Mouse (Mus musculus) limb, embryonic 14.5 days (tissue): Measurements from ENCODE around the gene Wap. TPM values are rescaled to one million over a fixed set of nuclear protein-coding genes. Genes with fewer than 3 reads are reported as not detected.
A peak's percentile ranks its signal among the peaks of the same experiment; 100 is the strongest.
"Not testable (repeated sequence)": the region's sequence is repeated elsewhere in the genome, so short reads cannot be mapped to it uniquely, and the experiment has no call there.

Source experiments
- ATAC-seq: fragments of 200-750 bp; cut with Nextera tagmentation; 2 replicates; pipeline ENCODE4 v1.8.0; 2017; ENCODE audit warnings: low read depth, moderate number of reproducible peaks, moderate TSS enrichment; ENCODE audit not compliant: low FRiP score
- DNase-seq: peaks from one replicate; pipeline ENCODE4 v3.0.0-alpha.2; 2015; ENCODE audit warnings: low spot score
- H3K27ac ChIP-seq: fragments of 300-500 bp; sonication (generic); replicated peaks from 2 replicates; pipeline ENCODE4 v1.5.1; 2014; ENCODE audit warnings: low read depth, mild to moderate bottlenecking, low read length, moderate library complexity, mixed read lengths
- H3K27me3 ChIP-seq: fragments of 300-500 bp; sonication (generic); 2 replicates; pipeline ENCODE4 v1.6.1; 2014; ENCODE audit warnings: low read length, mixed read lengths; ENCODE audit not compliant: control insufficient read depth, insufficient read depth
- H3K36me3 ChIP-seq: fragments of 300-500 bp; sonication (generic); 2 replicates; pipeline ENCODE4 v1.6.1; 2014; ENCODE audit warnings: mild to moderate bottlenecking, low read length, moderate library complexity, mixed read lengths; ENCODE audit not compliant: control insufficient read depth, insufficient read depth
- H3K4me1 ChIP-seq: fragments of 300-500 bp; sonication (generic); 2 replicates; pipeline ENCODE4 v1.6.1; 2014; ENCODE audit warnings: antibody characterized with exemption, low read length, mixed read lengths; ENCODE audit not compliant: control insufficient read depth, insufficient read depth
- H3K4me2 ChIP-seq: fragments of 300-500 bp; sonication (generic); replicated peaks from 2 replicates; pipeline ENCODE4 v1.6.1; 2014; ENCODE audit warnings: low read depth, mild to moderate bottlenecking, low read length, moderate library complexity; ENCODE audit not compliant: severe bottlenecking
- H3K4me3 ChIP-seq: fragments of 300-500 bp; sonication (generic); replicated peaks from 2 replicates; pipeline ENCODE4 v1.5.1; 2014; ENCODE audit warnings: low read length
- H3K9ac ChIP-seq: fragments of 300-500 bp; sonication (generic); 2 replicates; pipeline ENCODE4 v1.6.1; 2014; ENCODE audit warnings: mild to moderate bottlenecking, low read depth, low read length, moderate library complexity; ENCODE audit not compliant: severe bottlenecking
- H3K9me3 ChIP-seq: fragments of 300-500 bp; sonication (generic); 2 replicates; pipeline ENCODE4 v1.6.1; 2016; ENCODE audit warnings: low read length; ENCODE audit not compliant: control insufficient read depth
- POLR2A ChIP-seq: fragments of 200-500 bp; IDR thresholded peaks from 2 replicates; pipeline ENCODE4 v1.8.0; 2012; ENCODE audit warnings: inconsistent platforms, mild to moderate bottlenecking, moderate library complexity, borderline replicate concordance; ENCODE audit not compliant: insufficient read depth, insufficient read length; ENCODE audit errors: extremely low read depth
- WGBS: fragments of 180-500 bp; shearing (Covaris S2); extraction: QIAGEN DNeasy Blood & Tissue Kit; methylation state at CpG from one replicate; pipeline ENCODE4 v1.1.7; 2014; 5-methylcytosine and 5-hydroxymethylcytosine counted together
- polyA plus RNA-seq, 2 experiments: library from polyadenylated mRNA; depleted of rRNA in 1 of 2; stranded (reverse) in 1 of 2; unstranded in 1 of 2; fragments of >200 nt; fragmentation: Nextera tagmentation in 1 of 2; extraction: Ambion mirVana in 1 of 2; gene quantifications; 2 replicates each; pipeline versions ENCODE4 v1.2.1 to v1.2.3; 2012 to 2014

Gene Wap
- polyA plus RNA-seq, 2 experiments, result not detected

DNA sequence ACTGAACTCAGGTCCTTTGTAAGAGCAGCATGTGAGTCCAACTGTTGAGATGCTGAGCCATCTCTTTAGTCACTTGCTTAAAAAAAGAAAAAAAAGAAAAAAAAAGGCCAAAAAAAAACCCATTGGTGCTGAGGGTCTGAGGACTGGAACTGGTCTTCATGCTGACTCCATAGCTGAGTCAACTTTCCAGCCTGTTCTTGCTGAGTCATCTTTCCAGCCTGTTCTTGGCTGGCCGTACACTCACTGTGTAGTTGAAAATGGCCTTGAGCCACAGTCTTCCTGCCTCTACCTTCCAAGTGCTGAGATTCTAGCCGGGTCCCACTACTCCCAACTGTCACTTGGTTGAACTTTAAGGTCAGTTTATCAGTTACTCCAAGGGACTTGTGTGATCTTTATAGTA is 28.2 kb upstream of the Wap start:
- Histone ChIP-seq H3K27ac (no peak overlapping the region), H3K36me3 (no peaks in the 10 kb centered on the region), H3K4me2 (no peak overlapping the region), H3K4me1 (no peaks in the 10 kb centered on the region), H3K9ac (no peak overlapping the region), H3K4me3 (no peak overlapping the region), H3K27me3 (no peaks in the 10 kb centered on the region), H3K9me3 (no peaks in the 10 kb centered on the region)
- DNase-seq (no peak), ATAC-seq (no peak)
- TF ChIP-seq POLR2A, result no peak
- 82% methylated on average over 2 of the region's 2 CpGs for WGBS

DNA sequence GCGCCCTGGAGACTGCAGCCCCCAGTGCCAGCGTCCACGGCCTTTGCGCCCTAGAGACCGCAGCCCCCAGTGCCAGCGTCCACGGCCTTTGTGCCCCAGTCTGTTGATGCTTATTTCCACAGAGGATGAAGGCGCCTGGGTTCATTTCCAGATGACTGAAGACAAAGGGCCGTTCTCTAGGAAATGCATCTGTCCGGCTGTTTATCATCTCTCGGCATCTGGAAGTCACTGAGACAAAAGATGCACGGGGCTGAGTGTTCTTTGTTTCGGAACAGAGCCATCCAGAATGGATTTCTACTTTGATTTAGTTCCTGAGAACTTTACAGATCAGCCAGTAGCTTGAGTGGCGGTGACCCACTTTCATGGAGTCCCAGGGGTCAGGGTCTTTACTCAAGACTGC is 22.8 kb upstream of the Wap start:
- no peak for TF ChIP-seq POLR2A
- WGBS, result 81% methylated on average over 14 of the region's 14 CpGs
- DNase-seq, result no peak
- Histone ChIP-seq H3K36me3 (no peaks in the 10 kb centered on the region), H3K4me2 (no peak overlapping the region), H3K27me3 (no peaks in the 10 kb centered on the region), H3K27ac (no peak overlapping the region), H3K4me3 (no peak overlapping the region), H3K4me1 (no peaks in the 10 kb centered on the region), H3K9me3 (no peaks in the 10 kb centered on the region), H3K9ac (no peak overlapping the region)
- ATAC-seq, result no peak

DNA sequence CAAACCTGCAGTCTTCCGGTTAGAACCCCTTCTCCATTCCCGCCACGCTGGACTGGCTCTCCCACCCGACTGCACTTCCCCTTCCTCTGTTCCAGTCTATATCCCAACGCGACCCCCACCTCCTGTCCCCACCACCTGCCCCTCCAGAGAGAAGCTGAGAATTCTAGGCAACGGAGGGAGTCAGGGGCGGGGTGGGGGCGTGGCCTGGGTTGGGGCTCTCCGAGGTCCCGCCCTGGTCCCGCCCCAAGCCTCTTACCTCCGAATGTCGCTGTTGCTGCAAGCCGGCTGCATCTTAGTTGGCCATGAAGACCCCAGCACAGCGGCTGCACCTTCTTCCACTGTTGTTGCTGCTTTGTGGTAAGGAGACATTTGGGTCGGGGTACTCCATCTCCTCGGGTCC is 19.8 kb upstream of the Wap start, which contains the start of gene Ramp3:
TSS of gene Ramp3 (plus strand) at position 251 of the 400 bp plus-strand sequence.
- no peak for TF ChIP-seq POLR2A
- ATAC-seq, result peak; percentile 82
- Histone ChIP-seq H3K4me2 (peak within 1 kb of the TSS; percentile 70), H3K4me1 (no peaks in the 10 kb centered on the region), H3K9me3 (no peaks in the 10 kb centered on the region), H3K36me3 (no peaks in the 10 kb centered on the region), H3K27ac (no peak within 1 kb of the TSS), H3K27me3 (no peaks in the 10 kb centered on the region), H3K4me3 (peak within 1 kb of the TSS; percentile 33), H3K9ac (peak within 1 kb of the TSS; percentile 45)
- WGBS, result under 1% methylated on average over 18 of the region's 18 CpGs
- peak; percentile 74 for DNase-seq

DNA sequence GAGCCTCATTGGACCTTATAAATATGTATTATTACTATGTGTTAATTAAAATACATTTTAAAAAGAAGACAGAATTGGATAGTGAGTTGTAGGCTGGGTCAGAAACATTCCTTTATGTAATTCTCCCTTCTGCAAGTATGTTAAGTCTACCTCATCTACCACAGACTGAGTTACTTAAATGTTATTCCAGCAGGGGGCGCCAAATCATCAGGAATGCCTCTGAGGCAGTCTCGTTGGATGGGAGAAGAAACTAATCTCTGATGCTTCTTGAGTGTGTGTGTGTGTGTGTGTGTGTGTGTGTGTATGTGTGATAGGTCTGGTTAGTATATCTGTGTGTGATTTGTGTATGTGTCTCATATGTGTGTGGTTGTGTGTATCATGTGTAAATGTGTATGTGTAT is 16.5 kb upstream of the Wap start:
- ATAC-seq (peak; percentile 77; the same call in 1 of the 2 replicates), DNase-seq (peak; percentile 89)
- Histone ChIP-seq H3K4me1 (no peaks in the 10 kb centered on the region), H3K36me3 (no peaks in the 10 kb centered on the region), H3K9me3 (no peaks in the 10 kb centered on the region), H3K4me2 (no peak overlapping the region), H3K27me3 (no peaks in the 10 kb centered on the region), H3K4me3 (no peak overlapping the region), H3K27ac (no peak overlapping the region), H3K9ac (no peak overlapping the region)
- no peak for TF ChIP-seq POLR2A
- 4% methylated on average over 2 of the region's 2 CpGs for WGBS

DNA sequence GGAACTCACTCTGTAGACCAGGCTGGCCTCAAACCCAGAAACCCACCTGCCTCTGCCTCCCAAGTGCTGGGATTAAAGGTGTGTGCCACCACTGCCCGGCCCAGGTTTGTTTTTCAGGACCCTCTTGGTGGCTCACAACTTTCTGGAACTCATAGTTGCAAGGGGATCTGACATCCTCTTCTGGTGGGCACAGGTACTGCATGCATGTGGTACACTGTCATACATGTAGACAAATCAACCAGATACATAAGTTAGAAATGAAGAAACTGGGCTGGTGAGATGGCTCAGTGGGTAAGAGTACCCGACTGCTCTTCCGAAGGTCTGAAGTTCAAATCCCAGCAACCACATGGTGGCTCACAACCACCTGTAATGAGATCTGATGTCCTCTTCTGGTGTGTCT is 14.5 kb upstream of the Wap start:
- not testable (repeated sequence) for H3K27me3 ChIP-seq, H3K36me3 ChIP-seq, H3K4me3 ChIP-seq, H3K9me3 ChIP-seq, H3K9ac ChIP-seq, H3K4me1 ChIP-seq, ATAC-seq, H3K27ac ChIP-seq, DNase-seq, H3K4me2 ChIP-seq
- WGBS, result 68% methylated on average over 3 of the region's 3 CpGs

DNA sequence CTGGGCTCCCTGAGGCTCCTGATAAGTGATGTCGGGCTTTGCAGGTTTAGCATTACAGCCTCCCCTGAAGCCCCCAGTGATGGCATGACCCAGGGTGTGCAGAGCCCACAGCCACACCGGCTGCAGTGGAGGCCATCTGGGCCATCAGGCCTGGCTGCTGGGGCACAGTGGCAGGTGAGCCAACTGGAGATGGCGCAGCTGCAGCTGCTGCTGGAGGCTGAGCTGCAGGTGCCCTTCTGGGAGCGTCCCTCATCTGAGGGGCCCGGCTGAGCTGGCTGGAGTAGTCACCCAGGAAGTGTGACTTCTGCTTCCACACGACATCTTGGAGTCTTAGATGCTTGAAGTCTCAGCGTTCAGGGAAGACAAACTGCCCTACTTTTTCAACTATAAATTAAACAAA is 12.1 kb upstream of the Wap start:
- Histone ChIP-seq H3K27me3 (no peaks in the 10 kb centered on the region), H3K4me3 (no peak overlapping the region)
- TF ChIP-seq POLR2A, result no peak

More for the DNA sequence above, 12.1 kb upstream of the Wap start:
- no peaks in the 10 kb centered on the region for H3K9me3 ChIP-seq
- 61% methylated on average over 7 of the region's 7 CpGs for WGBS
- H3K9ac ChIP-seq, result no peak overlapping the region
- H3K36me3 ChIP-seq, result no peaks in the 10 kb centered on the region
- H3K4me1 ChIP-seq, result no peaks in the 10 kb centered on the region
- no peak overlapping the region for H3K4me2 ChIP-seq
- DNase-seq, result no peak
- no peak for ATAC-seq
- H3K27ac ChIP-seq, result no peak overlapping the region
